Mouse (Mus musculus) heart, embryonic 14.5 days (tissue): ENCODE results near the gene Pon2. TPM values are rescaled to one million over a fixed set of nuclear protein-coding genes. Genes with fewer than 3 reads are reported as not detected.

Source experiments
- ATAC-seq: fragments of 200-750 bp; cut with Nextera tagmentation; 2 replicates; pipeline ENCODE4 v1.8.0; 2017; ENCODE audit warnings: low read depth, moderate TSS enrichment; ENCODE audit not compliant: insufficient number of reproducible peaks, insufficient read depth, low FRiP score
- H3K27ac ChIP-seq, 2 experiments: fragments of 200-500 bp in 1 of 2; fragments of 300-500 bp in 1 of 2; sonication (generic) in 1 of 2; replicated peaks in 1 of 2; 2 replicates each; pipeline ENCODE4 v1.5.1; 2012 to 2014; ENCODE audit warnings: low read depth in 2 of 2, low read length in 2 of 2, control low read depth in 1 of 2, mild to moderate bottlenecking in 1 of 2, mixed read lengths in 1 of 2; ENCODE audit not compliant: control insufficient read depth in 1 of 2, insufficient read depth in 1 of 2
- H3K27me3 ChIP-seq: fragments of 300-500 bp; sonication (generic); 2 replicates; pipeline ENCODE4 v1.6.1; 2014; ENCODE audit warnings: mild to moderate bottlenecking, low read length, control low read depth; ENCODE audit not compliant: control insufficient read depth, insufficient read depth
- H3K36me3 ChIP-seq: fragments of 300-500 bp; sonication (generic); 2 replicates; pipeline ENCODE4 v1.6.1; 2014; ENCODE audit warnings: mild to moderate bottlenecking, control low read depth, low read length, mixed read lengths; ENCODE audit not compliant: control insufficient read depth, insufficient read depth
- H3K4me1 ChIP-seq, 2 experiments: fragments of 200-500 bp in 1 of 2; fragments of 300-500 bp in 1 of 2; sonication (generic) in 1 of 2; 2 replicates each; pipeline ENCODE4 v1.6.1; 2012 to 2014; ENCODE audit warnings: low read length in 2 of 2, control low read depth in 1 of 2, mixed read lengths in 1 of 2; ENCODE audit not compliant: control insufficient read depth in 2 of 2, insufficient read depth in 2 of 2
- H3K4me2 ChIP-seq: fragments of 300-500 bp; sonication (generic); 2 replicates; pipeline ENCODE4 v1.6.1; 2014; ENCODE audit warnings: mild to moderate bottlenecking, low read length
- H3K4me3 ChIP-seq, 2 experiments: fragments of 200-500 bp in 1 of 2; fragments of 300-500 bp in 1 of 2; sonication (generic) in 1 of 2; 2 replicates each; pipeline ENCODE4 v1.5.1; 2012 to 2014; ENCODE audit warnings: low read length in 2 of 2, mild to moderate bottlenecking in 2 of 2, control low read depth in 1 of 2, low read depth in 1 of 2, moderate library complexity in 1 of 2; ENCODE audit not compliant: control insufficient read depth in 1 of 2, insufficient read depth in 1 of 2
- H3K9ac ChIP-seq: fragments of 300-500 bp; sonication (generic); 2 replicates; pipeline ENCODE4 v1.6.1; 2014; ENCODE audit warnings: mild to moderate bottlenecking, low read length
- H3K9me3 ChIP-seq: fragments of 300-500 bp; sonication (generic); 2 replicates; pipeline ENCODE4 v1.6.1; 2016; ENCODE audit warnings: low read length, control low read depth; ENCODE audit not compliant: control insufficient read depth
- WGBS: fragments of 180-500 bp; shearing (Covaris S2); extraction: QIAGEN DNeasy Blood & Tissue Kit; methylation state at CpG from one replicate; pipeline ENCODE4 v1.1.7; 2014; 5-methylcytosine and 5-hydroxymethylcytosine counted together
- polyA plus RNA-seq: library from polyadenylated mRNA; unstranded; fragments of >200 nt; fragmentation: Nextera tagmentation; extraction: Ambion mirVana; gene quantifications from 2 replicates; pipeline ENCODE4 v1.2.1, GENCODE M21; 2014

Gene Pon2
- polyA plus RNA-seq, 1 experiment from 2014 or later = 49.1 TPM

- Histone ChIP-seq H3K27me3 (no peaks in the 10 kb centered on the region), H3K9ac (no peak overlapping the region), H3K4me3 (no peak overlapping the region), H3K4me1 (no peaks in the 10 kb centered on the region), H3K36me3 (peaks cover 8% of the 10 kb centered on the region; the same call in 1 of the 2 replicates), H3K9me3 (no peaks in the 10 kb centered on the region), H3K27ac (no peak overlapping the region), H3K4me2 (no peak overlapping the region)
- 93% methylated on average over 4 of the region's 4 CpGs for WGBS
- ATAC-seq = no peak
Measured at GRCm38 (mm10) chr6:5218190-5218589, 80.1 kb downstream of the Pon2 start.

Other genes starting within 250 kb of the Pon2 start
- gene Pon1, start 104.5 kb downstream of the Pon2 start, polyA plus RNA-seq = not detected in 2 replicates
- 43.9 and 45.3 TPM in 2 replicates for gene Pon3, start 42.2 kb downstream of the Pon2 start, polyA plus RNA-seq
- gene Asb4, start 84.9 kb upstream of the Pon2 start, polyA plus RNA-seq = 33.8 and 36.8 TPM in 2 replicates
- gene Pdk4, start 197.9 kb upstream of the Pon2 start, polyA plus RNA-seq = 35.4 and 37.8 TPM in 2 replicates